Mouse (Mus musculus) forebrain, embryonic 10.5 days (tissue): ENCODE data around the gene Rtp3. TPM values are rescaled to one million over a fixed set of nuclear protein-coding genes. Genes with fewer than 3 reads are reported as not detected.

Source experiments
- DNase-seq: peaks from one replicate; pipeline ENCODE4 v3.0.0-alpha.2; 2017; ENCODE audit warnings: low spot score; ENCODE audit errors: extremely low spot score
- H3K27ac ChIP-seq: fragments of 300-500 bp; sonication (generic); 2 replicates; pipeline ENCODE4 v1.5.1; 2016; ENCODE audit warnings: mild to moderate bottlenecking
- H3K27me3 ChIP-seq: fragments of 300-500 bp; sonication (generic); 2 replicates; pipeline ENCODE4 v1.6.1; 2016; ENCODE audit warnings: mild to moderate bottlenecking; ENCODE audit not compliant: poor library complexity, severe bottlenecking
- H3K36me3 ChIP-seq: fragments of 300-500 bp; sonication (generic); replicated peaks from 2 replicates; pipeline ENCODE4 v1.6.1; 2016; ENCODE audit warnings: mild to moderate bottlenecking, moderate library complexity
- H3K4me1 ChIP-seq: fragments of 300-500 bp; sonication (generic); 2 replicates; pipeline ENCODE4 v1.6.1; 2016
- H3K4me3 ChIP-seq: fragments of 300-500 bp; sonication (generic); 2 replicates; pipeline ENCODE4 v1.5.1; 2016; ENCODE audit warnings: mild to moderate bottlenecking, moderate library complexity
- H3K9me3 ChIP-seq: fragments of 300-500 bp; sonication (generic); 2 replicates; pipeline ENCODE4 v1.6.1; 2016; ENCODE audit warnings: mild to moderate bottlenecking, moderate library complexity
- WGBS: fragments of 180-500 bp; shearing (Covaris S2); methylation state at CpG from one replicate; pipeline ENCODE4 v1.1.7; 2016; 5-methylcytosine and 5-hydroxymethylcytosine counted together
- polyA plus RNA-seq: library from polyadenylated mRNA; unstranded; fragments of >200 nt; fragmentation: Nextera tagmentation; extraction: Ambion mirVana; gene quantifications from 2 replicates; pipeline ENCODE4 v1.2.1, GENCODE M21; 2016

Gene Rtp3
- 0.27 TPM in 1 of 2 replicates, not detected in the other for polyA plus RNA-seq

DNA sequence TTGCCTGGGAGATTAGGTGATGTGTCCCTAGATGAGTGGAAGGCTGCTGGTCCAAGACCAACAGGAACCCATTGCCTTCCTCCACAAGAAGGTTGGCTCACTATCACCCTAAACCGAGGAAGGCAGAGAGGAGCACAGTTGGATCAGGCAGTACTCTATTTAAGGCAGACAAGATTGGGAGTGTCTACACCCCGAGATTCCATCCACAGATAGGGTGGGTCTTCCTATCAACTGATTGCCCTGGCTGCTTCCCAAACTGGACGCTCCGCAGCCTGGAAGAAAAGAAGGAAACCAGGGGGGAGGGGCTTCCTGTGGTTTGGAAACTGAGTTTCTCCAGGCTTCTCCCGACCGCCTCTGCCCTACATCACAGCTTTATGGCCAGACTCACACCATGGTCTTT, at the start of gene Rtp3:
Rtp3 (minus strand) TSS at position 380 of the 400 bp plus-strand sequence.
- 75% methylated on average over 6 of the region's 6 CpGs for WGBS
- H3K27ac ChIP-seq, result no peak within 1 kb of the TSS
- H3K36me3 ChIP-seq, result no peaks in the 10 kb centered on the region
- H3K27me3 ChIP-seq, result no peaks in the 10 kb centered on the region
- no peak for DNase-seq
- peaks cover 5% of the 10 kb centered on the region; the same call in 1 of the 2 replicates for H3K4me1 ChIP-seq
- no peak within 1 kb of the TSS for H3K4me3 ChIP-seq
- no peaks in the 10 kb centered on the region for H3K9me3 ChIP-seq

DNA sequence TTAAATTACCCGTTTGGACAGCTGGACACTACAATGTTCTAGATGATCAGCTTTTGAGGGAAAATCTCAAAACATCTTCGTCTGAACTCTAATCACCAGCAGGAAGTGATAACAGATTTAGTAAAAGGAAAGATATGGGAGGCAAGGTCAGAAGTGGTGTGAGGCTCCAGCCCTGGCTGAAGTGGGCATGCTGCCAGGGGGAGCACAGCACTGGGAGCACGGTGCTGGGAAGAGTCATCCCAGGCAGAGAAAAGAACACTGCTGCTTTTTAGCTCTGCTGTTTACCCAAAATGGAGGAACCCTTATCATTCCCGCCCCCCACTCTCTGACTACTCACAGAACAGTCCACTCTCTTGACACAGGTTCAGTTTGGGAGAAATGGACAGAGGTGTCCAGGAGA, 49.6 kb upstream of the Rtp3 start:
- no peak overlapping the region for H3K4me3 ChIP-seq
- WGBS, result 85% methylated on average over 4 of the region's 4 CpGs
- H3K27ac ChIP-seq, result no peak overlapping the region
- no peak for DNase-seq
- no peaks in the 10 kb centered on the region for H3K9me3 ChIP-seq
- H3K36me3 ChIP-seq, result no peaks in the 10 kb centered on the region
- H3K27me3 ChIP-seq, result no peaks in the 10 kb centered on the region
- peaks cover 3% of the 10 kb centered on the region; the same call in 1 of the 2 replicates for H3K4me1 ChIP-seq

DNA sequence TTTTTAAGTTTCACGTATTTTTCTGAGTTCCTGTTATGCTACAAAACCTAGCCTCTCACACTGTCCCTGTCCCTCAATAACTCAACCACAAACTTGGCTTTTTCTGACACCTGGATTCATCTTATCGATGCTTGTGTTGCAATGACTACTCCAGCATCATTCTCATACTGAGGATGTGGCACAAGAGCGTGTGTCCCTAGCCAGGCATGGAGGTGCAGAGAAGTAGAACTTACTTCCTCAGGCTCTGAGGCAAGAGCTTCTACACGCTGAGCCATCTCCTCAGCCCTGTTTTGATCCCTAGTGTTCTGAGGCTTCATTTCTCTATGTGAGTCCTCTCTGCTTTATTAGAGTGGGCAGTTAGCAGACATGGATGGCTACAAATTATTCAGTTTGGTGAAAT, 43.3 kb upstream of the Rtp3 start:
- no peaks in the 10 kb centered on the region for H3K4me1 ChIP-seq
- H3K27me3 ChIP-seq, result no peaks in the 10 kb centered on the region
- WGBS, result 88% methylated on average over 4 of the region's 4 CpGs

DNA sequence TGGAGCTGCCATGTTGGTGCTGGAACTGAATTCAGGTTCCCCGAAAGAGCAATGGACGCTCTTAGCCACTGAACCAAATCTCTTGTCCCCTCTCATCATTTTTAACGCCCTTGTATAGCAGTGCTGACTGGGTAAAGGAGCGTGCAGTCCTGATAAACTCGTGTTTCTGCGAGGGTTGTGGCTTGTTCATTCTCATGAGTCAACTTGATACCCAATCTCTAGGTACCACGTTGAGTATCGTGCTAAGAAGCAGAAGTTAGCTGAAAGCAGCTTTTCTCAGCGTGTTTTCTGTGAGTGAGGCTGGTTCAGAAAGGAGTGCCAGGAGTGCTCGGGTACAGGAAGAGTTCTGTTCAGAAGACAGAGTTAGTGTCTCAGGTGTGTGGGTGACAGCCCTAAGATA, 36.4 kb upstream of the Rtp3 start:
- WGBS, result 88% methylated on average over 10 of the region's 10 CpGs
- Histone ChIP-seq H3K4me3 (no peak overlapping the region), H3K36me3 (no peaks in the 10 kb centered on the region), H3K9me3 (no peaks in the 10 kb centered on the region), H3K27me3 (no peaks in the 10 kb centered on the region), H3K4me1 (no peaks in the 10 kb centered on the region), H3K27ac (no peak overlapping the region)
- DNase-seq, result no peak

More for the DNA sequence above, 43.3 kb upstream of the Rtp3 start:
- Histone ChIP-seq H3K27ac (no peak overlapping the region), H3K4me3 (no peak overlapping the region), H3K9me3 (no peaks in the 10 kb centered on the region), H3K36me3 (no peaks in the 10 kb centered on the region)
- DNase-seq, result no peak

DNA sequence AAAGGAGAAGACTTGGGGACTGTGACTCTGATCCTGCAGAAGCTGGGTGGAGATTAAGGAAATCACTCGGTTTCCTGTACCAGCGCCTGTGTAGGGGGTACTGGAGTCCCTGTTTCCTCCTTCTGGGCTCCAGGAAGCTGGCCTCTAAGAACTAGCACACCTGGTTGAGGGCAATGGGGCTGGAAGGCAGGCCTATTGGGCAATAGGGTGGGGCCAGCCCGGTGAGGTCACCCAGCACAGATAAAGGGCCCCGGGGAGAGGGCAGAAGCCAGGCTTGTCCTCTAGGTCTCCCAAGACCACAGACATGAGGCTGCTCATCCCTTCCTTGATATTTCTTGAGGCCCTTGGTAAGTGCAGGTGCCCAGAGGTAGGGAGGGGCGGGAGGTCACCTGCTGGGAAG, 28.6 kb upstream of the Rtp3 start, which contains the start of gene Ltf:
Ltf (plus strand) TSS at position 250 of the 400 bp plus-strand sequence.
- Histone ChIP-seq H3K27ac (no peak within 1 kb of the TSS), H3K36me3 (no peaks in the 10 kb centered on the region), H3K9me3 (no peaks in the 10 kb centered on the region), H3K4me1 (no peaks in the 10 kb centered on the region), H3K4me3 (no peak within 1 kb of the TSS), H3K27me3 (no peaks in the 10 kb centered on the region)
- 89% methylated on average over 5 of the region's 5 CpGs for WGBS
- no peak for DNase-seq

DNA sequence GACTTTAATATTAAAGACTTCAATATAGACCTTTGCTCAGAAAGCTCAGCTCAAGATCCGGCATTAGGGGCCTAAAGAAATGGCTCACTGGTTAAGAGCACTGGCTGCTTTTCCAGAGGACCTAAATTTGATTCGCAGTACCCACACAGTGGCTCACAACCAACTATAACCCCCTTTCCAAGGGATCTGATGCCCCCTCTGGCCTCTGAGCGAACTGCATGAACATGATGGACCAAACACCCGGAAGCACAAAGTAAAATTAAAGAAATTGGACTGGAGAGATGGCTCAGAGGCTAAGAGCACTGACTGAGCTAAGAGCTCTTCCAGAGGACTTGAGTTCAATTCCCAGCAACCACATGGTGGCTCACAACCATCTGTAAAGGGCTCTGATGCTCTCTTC, 25.3 kb upstream of the Rtp3 start:
- WGBS, result 82% methylated on average over 4 of the region's 4 CpGs
- H3K4me1 ChIP-seq, result no peaks in the 10 kb centered on the region
- DNase-seq, result no peak
- no peaks in the 10 kb centered on the region for H3K36me3 ChIP-seq
- H3K9me3 ChIP-seq, result no peaks in the 10 kb centered on the region
- no peak overlapping the region for H3K4me3 ChIP-seq
- no peak overlapping the region for H3K27ac ChIP-seq
- no peaks in the 10 kb centered on the region for H3K27me3 ChIP-seq

DNA sequence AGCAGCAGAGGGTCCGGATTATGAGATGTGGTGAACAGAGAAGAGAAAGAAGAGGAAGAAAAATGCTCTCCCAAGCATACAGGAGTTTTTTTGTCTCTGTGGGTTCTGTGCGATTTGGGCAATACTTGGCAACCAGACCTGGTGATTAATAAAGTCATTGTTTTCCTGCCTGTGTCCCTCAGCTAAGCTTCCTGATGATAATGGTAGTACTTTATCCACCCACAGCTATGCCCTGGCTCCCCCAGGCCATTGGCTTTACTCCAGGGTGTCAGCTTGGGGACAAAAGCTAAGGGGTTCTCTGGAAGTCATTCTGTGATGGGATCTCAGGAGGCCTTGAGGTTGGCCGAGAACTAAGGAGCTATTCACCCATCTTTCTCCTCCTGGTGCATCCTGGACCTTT, 21.7 kb upstream of the Rtp3 start:
- Histone ChIP-seq H3K4me1 (no peaks in the 10 kb centered on the region), H3K4me3 (no peak overlapping the region), H3K9me3 (no peaks in the 10 kb centered on the region), H3K27me3 (no peaks in the 10 kb centered on the region), H3K27ac (no peak overlapping the region), H3K36me3 (no peaks in the 10 kb centered on the region)
- WGBS, result 72% methylated on average over 3 of the region's 3 CpGs
- no peak for DNase-seq

DNA sequence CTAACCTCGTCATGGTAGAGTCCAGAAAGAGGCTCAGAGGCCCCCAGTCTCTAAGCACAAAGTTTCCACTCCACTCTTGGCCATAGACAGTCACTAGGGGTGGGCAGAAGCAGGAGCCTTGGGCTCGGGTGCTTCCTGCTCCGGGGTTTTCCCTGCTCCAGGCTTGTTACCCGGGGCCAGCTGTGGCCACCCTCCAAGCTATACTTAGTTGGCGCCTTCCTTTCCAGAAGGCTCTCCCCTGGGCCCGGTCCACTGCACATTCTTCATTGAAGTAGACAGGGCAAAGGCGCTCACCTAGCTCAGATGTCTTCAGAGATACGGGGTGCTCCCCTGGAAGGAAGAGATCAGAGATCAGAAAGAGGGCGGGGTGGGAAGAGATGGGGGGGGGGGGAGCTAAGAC, 21.2 kb upstream of the Rtp3 start:
- DNase-seq, result no peak
- Histone ChIP-seq H3K4me1 (no peaks in the 10 kb centered on the region), H3K27me3 (no peaks in the 10 kb centered on the region), H3K9me3 (no peaks in the 10 kb centered on the region), H3K27ac (no peak overlapping the region), H3K36me3 (no peaks in the 10 kb centered on the region), H3K4me3 (no peak overlapping the region)
- WGBS, result 88% methylated on average over 9 of the region's 9 CpGs

DNA sequence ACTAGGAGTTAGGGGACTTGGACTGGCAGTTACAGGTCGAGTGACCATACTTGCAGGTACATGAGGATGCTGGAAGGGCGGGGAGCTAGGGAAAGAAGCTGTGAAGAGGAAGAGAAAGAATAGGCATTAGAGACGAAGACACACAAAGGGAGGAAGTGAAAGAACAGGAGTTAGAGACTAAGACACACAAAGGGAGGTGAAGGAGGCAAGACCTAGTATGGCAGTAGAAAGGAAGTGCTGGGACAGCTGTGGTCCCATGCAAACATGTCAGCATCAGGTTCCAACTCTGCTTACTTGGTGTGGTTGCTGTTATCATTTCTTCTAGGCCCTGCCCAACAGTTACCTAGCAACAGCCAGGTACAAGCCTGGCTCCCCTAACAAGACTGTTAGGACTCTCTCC, 19.4 kb upstream of the Rtp3 start:
- Histone ChIP-seq H3K4me3 (no peak overlapping the region), H3K9me3 (no peaks in the 10 kb centered on the region), H3K27me3 (no peaks in the 10 kb centered on the region), H3K4me1 (no peaks in the 10 kb centered on the region), H3K27ac (no peak overlapping the region), H3K36me3 (no peaks in the 10 kb centered on the region)
- no peak for DNase-seq
- WGBS, result 75% methylated on average over 3 of the region's 3 CpGs

DNA sequence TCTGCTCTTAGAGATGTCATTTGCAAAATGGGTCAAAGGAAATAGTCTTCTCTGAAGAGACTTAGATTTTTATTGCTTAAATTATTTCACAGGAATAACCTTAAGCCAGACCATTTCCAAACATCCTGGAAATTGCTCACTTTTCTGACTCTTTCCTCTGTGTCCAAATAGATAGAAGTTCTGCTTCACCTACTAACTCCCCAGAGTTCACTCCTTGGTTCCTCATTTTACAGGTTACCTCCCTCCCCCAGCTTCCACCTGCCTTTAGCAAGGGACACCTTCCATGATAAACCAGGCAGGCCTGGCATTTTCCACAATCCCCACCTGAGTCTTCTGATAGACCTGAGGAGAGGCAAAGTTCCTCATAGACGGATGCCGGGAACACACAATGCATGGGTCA, 16.2 kb upstream of the Rtp3 start:
- Histone ChIP-seq H3K4me1 (no peaks in the 10 kb centered on the region), H3K9me3 (no peaks in the 10 kb centered on the region), H3K27me3 (no peaks in the 10 kb centered on the region), H3K27ac (no peak overlapping the region), H3K4me3 (no peak overlapping the region), H3K36me3 (no peaks in the 10 kb centered on the region)
- no peak for DNase-seq
- 88% methylated on average over 2 of the region's 2 CpGs for WGBS

DNA sequence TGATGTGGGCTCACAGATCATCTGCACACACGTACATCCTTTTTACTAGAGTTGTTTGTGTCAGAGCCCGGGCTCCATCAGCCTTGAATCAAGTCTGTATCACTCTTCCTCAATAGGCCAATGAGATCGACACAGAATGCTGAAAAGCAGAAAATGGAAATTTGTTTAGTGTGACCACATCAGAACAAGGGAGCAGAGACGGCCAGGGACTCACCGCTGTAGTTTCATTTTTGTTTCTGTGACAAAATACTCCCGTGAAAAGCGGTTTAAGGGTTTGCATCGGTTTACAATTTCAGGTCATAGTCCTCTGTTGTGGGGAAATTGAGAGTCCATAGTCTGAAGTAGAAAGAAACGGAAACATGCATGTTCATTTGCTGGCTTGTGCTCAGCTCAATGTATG, 12.9 kb upstream of the Rtp3 start:
- peaks cover 10% of the 10 kb centered on the region for H3K4me1 ChIP-seq
- H3K9me3 ChIP-seq, result no peaks in the 10 kb centered on the region
- no peaks in the 10 kb centered on the region for H3K27me3 ChIP-seq
- DNase-seq, result no peak
- no peaks in the 10 kb centered on the region for H3K36me3 ChIP-seq
- H3K4me3 ChIP-seq, result no peak overlapping the region
- no peak overlapping the region for H3K27ac ChIP-seq
- WGBS, result 93% methylated on average over 9 of the region's 9 CpGs

DNA sequence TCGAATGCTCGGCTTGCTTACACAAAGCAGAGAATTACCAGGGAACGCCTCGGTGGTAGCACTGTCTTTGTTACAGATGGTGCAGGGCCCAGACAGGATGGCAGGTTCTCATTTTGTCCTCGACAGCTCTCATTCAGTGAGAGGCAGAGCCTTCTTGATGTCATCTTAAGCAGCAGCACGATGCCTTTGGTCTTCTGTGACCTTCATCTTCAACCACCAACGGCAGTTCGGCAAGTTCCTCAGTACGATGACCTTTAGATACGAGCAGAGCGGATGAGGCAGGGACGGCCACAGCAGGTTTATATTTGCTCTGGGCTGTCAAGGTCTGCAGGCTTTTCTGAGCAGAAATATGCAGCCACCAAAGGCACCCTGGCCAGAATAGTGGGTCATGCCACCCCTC, 11.2 kb upstream of the Rtp3 start:
- Histone ChIP-seq H3K4me1 (peaks cover 10% of the 10 kb centered on the region), H3K27ac (no peak overlapping the region), H3K36me3 (no peaks in the 10 kb centered on the region), H3K4me3 (no peak overlapping the region), H3K9me3 (no peaks in the 10 kb centered on the region), H3K27me3 (no peaks in the 10 kb centered on the region)
- 80% methylated on average over 12 of the region's 12 CpGs for WGBS
- no peak for DNase-seq

DNA sequence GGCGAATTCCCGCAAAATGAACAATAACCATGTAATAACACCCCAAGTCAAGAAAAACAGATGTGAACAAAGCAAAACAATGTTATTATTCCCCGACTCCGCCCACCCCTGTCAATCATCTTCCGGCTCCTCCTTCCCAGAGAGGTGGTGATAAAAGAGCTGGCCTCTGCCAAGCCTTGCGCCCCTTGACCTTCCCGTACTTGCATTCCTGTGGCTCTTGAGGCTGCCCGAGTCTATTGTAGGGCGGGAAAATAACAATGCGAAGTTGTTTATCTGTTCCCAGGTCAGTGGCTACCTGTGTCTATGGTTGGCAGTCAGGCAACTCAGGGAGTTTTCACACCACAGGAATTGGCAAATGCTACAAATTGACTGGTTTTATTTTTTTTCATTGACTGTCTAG, 9.5 kb upstream of the Rtp3 start:
- no peak for DNase-seq
- WGBS, result 87% methylated on average over 10 of the region's 10 CpGs

DNA sequence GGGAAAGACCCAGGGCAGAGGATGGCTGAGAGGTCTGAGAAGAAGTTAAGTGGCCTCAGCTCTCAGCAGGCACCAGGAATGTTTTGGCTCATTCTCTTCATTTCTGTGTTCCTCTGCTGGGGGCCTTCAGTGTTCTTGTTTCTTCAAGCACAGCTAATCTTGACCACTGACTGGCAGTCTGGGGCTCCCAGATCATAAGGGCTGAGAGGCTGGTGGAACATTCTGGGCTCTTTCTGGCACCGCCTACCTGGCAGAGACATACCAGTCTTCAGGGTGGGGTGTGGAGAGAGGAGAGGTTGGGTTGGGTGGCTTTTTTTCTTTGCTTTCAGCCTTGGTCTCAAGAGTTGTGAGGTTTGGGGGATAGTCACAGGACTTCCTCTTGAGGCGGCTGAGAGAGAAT, 8.7 kb upstream of the Rtp3 start:
- Histone ChIP-seq H3K36me3 (no peaks in the 10 kb centered on the region), H3K27me3 (no peaks in the 10 kb centered on the region), H3K27ac (no peak overlapping the region), H3K4me3 (no peak overlapping the region), H3K9me3 (no peaks in the 10 kb centered on the region), H3K4me1 (peaks cover 15% of the 10 kb centered on the region)
- 82% methylated on average over 2 of the region's 2 CpGs for WGBS
- no peak for DNase-seq

More for the DNA sequence above, 9.5 kb upstream of the Rtp3 start:
- H3K36me3 ChIP-seq, result no peaks in the 10 kb centered on the region
- H3K9me3 ChIP-seq, result no peaks in the 10 kb centered on the region
- no peaks in the 10 kb centered on the region for H3K27me3 ChIP-seq
- H3K27ac ChIP-seq, result no peak overlapping the region
- H3K4me3 ChIP-seq, result no peak overlapping the region
- peaks cover 12% of the 10 kb centered on the region for H3K4me1 ChIP-seq
